Mouse (Mus musculus): ENCODE measurements around the gene Hoxa4. TPM values are rescaled to one million over a fixed set of nuclear protein-coding genes. Genes with fewer than 3 reads are reported as not detected.

Gene Hoxa4
- polyA plus RNA-seq, 2 experiments = 0.14 to 0.26 TPM

DNA sequence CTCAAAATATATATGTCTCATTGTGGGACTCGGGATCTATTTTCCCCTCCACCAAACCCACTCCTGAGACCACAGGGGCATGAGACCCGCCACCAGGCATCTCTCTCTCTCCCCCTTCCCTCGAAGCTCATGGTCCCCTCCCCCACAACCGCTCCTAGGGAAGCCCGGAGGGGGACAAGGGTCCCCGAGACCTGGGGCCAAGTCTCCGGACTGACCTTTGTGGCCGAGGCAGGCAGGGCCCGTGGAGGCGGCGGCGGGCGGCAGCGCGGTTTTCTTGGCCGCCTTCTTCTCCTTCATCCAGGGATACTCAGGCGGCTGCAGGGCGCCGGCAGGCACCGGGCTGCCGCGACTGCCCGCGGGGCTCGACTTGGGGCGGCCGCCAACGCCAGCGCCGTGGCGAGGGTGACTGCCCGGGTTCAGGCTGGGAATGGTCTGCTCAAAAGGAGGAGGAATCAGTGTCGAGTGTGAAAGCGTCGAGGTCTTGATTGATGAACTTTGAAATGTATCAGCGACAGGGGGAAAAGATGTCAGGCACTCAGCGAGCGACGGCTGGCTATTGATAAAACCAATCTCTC is 27.4 kb downstream of the Hoxa4 start:
- Histone ChIP-seq H3K9ac (replicated peaks) (no peak overlapping the region), H3K4me3 (ENCODE audit: insufficient read depth in 1 of 2, low read depth in 2 of 2, low read length in 2 of 2) (peak overlapping the region; percentile 0 to 21; a peak in 2 of 4 replicates), H3K27ac (no peak overlapping the region), H3K4me1 (replicated peaks; ENCODE audit: control insufficient read depth in 2 of 2, insufficient read depth in 2 of 2, low read length in 1 of 2) (no peaks in the 10 kb centered on the region; a peak in 1 of 4 replicates), H3K27me3 (ENCODE audit: control insufficient read depth, insufficient read depth, low read length) (peaks cover 97% of the 10 kb centered on the region), H3K36me3 (replicated peaks; ENCODE audit: control insufficient read depth, insufficient read depth, low read depth) (no peaks in the 10 kb centered on the region), H3K9me3 (ENCODE audit: control insufficient read depth, low read length) (no peaks in the 10 kb centered on the region), H3K4me2 (ENCODE audit: low read depth) (peak overlapping the region; percentile 33)
- ATAC-seq (ENCODE audit: insufficient read depth) = no peak
- WGBS (ENCODE audit: insufficient replicate concordance) = under 1% methylated on average over 39 of the region's 39 CpGs
- DNase-seq (ENCODE audit: low read depth in 3 of 3, low spot score in 3 of 3) = no peak
- TF ChIP-seq EP300 (IDR thresholded peaks at IDR 0.05; ENCODE audit: low read depth) (no peak), CTCF (IDR thresholded peaks at IDR 0.05; ENCODE audit: low read depth) (no peak)

DNA sequence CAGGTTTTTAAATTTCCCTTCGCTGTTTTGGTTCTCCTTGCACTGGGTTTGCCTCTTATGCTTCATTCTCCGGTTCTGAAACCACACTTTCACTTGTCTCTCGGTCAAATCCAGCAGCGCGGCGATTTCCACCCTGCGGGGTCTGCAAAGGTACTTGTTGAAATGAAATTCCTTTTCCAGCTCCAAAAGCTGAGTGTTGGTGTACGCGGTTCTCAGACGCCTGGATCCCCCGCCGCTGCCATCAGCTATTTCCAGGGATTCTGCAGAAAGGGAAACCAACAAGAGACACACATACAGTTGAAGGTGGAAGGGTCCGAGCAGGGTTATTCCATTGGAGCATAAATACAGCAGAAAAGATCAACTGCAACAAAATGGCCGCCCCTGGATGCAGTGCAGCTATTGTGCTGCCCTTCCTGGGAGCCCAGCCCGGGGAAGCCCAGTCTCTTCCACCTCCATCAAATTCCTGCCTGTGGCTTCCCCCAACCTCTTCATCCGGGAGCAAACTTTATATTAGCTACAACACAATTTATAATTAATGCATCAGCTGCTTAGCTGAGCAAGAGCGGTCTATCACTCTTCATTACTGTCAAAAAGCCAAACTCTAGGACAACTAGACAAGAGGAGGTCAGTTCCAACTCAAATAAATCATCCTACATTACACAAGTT is 28.1 kb downstream of the Hoxa4 start:
- ATAC-seq (ENCODE audit: insufficient read depth) = no peak

GRCm38 (mm10) chr6:52162611-52163365 is 28.8 kb downstream of the Hoxa4 start:
- no peaks in the 10 kb centered on the region; a peak in 1 of 4 replicates for H3K4me1 ChIP-seq (replicated peaks; ENCODE audit: control insufficient read depth in 2 of 2, insufficient read depth in 2 of 2, low read length in 1 of 2)
- WGBS (ENCODE audit: insufficient replicate concordance) = 10% methylated on average over 14 of the region's 14 CpGs
- peaks cover 98% of the 10 kb centered on the region for H3K27me3 ChIP-seq (ENCODE audit: control insufficient read depth, insufficient read depth, low read length)
- no peak for TF ChIP-seq CTCF (IDR thresholded peaks at IDR 0.05; ENCODE audit: low read depth)
- no peak for TF ChIP-seq EP300 (IDR thresholded peaks at IDR 0.05; ENCODE audit: low read depth)
- H3K36me3 ChIP-seq (replicated peaks; ENCODE audit: control insufficient read depth, insufficient read depth, low read depth) = no peaks in the 10 kb centered on the region
- peak overlapping the region in 1 of 2 experiments; percentile 9; a peak in 2 of 4 replicates for H3K4me3 ChIP-seq (ENCODE audit: insufficient read depth in 1 of 2, low read depth in 2 of 2, low read length in 2 of 2)
- H3K9ac ChIP-seq (replicated peaks) = no peak overlapping the region
- DNase-seq (ENCODE audit: low read depth in 3 of 3, low spot score in 3 of 3) (no peak), ATAC-seq (ENCODE audit: insufficient read depth) (no peak)
- H3K4me2 ChIP-seq (ENCODE audit: low read depth) = no peak overlapping the region
- H3K27ac ChIP-seq = no peak overlapping the region
- no peaks in the 10 kb centered on the region for H3K9me3 ChIP-seq (ENCODE audit: control insufficient read depth, low read length)

More for the DNA sequence above, 28.1 kb downstream of the Hoxa4 start:
- Histone ChIP-seq H3K4me1 (replicated peaks; ENCODE audit: control insufficient read depth in 2 of 2, insufficient read depth in 2 of 2, low read length in 1 of 2) (no peaks in the 10 kb centered on the region; a peak in 1 of 4 replicates), H3K4me3 (ENCODE audit: insufficient read depth in 1 of 2, low read depth in 2 of 2, low read length in 2 of 2) (no peak overlapping the region; a peak in 1 of 4 replicates), H3K4me2 (ENCODE audit: low read depth) (peak overlapping the region; percentile 18; the same call in 1 of the 2 replicates), H3K9me3 (ENCODE audit: control insufficient read depth, low read length) (no peaks in the 10 kb centered on the region), H3K36me3 (replicated peaks; ENCODE audit: control insufficient read depth, insufficient read depth, low read depth) (no peaks in the 10 kb centered on the region), H3K27ac (no peak overlapping the region), H3K9ac (replicated peaks) (no peak overlapping the region), H3K27me3 (ENCODE audit: control insufficient read depth, insufficient read depth, low read length) (peaks cover 98% of the 10 kb centered on the region)
- TF ChIP-seq EP300 (IDR thresholded peaks at IDR 0.05; ENCODE audit: low read depth) (no peak), CTCF (IDR thresholded peaks at IDR 0.05; ENCODE audit: low read depth) (no peak)
- WGBS (ENCODE audit: insufficient replicate concordance) = 9% methylated on average over 17 of the region's 17 CpGs
- DNase-seq (ENCODE audit: low read depth in 3 of 3, low spot score in 3 of 3) = no peak

DNA sequence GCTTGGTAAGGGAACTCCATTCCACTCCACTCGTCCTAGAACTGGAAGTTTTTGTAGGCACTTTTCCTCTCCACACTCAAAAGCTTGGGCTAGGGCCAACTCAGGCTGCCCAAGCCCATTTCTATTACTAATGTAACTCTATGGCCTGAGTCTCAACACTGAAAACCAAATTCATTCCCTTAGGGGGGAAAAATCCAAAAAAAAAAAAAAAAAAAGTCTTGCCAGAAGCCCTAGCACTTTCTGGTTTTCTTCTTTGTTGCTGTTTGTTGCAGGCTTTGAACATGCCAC is 29.5 kb downstream of the Hoxa4 start:
- DNase-seq (ENCODE audit: low read depth in 3 of 3, low spot score in 3 of 3) (no peak), ATAC-seq (ENCODE audit: insufficient read depth) (no peak)
- H3K9ac ChIP-seq (replicated peaks) = no peak overlapping the region
- no peak overlapping the region for H3K27ac ChIP-seq
- no peaks in the 10 kb centered on the region for H3K9me3 ChIP-seq (ENCODE audit: control insufficient read depth, low read length)
- no peaks in the 10 kb centered on the region; a peak in 1 of 4 replicates for H3K4me1 ChIP-seq (replicated peaks; ENCODE audit: control insufficient read depth in 2 of 2, insufficient read depth in 2 of 2, low read length in 1 of 2)
- H3K4me2 ChIP-seq (ENCODE audit: low read depth) = no peak overlapping the region
- peaks cover 98% of the 10 kb centered on the region for H3K27me3 ChIP-seq (ENCODE audit: control insufficient read depth, insufficient read depth, low read length)
- 32% methylated on average over 1 of the region's 1 CpGs for WGBS (ENCODE audit: insufficient replicate concordance)
- H3K4me3 ChIP-seq (ENCODE audit: insufficient read depth in 1 of 2, low read depth in 2 of 2, low read length in 2 of 2) = no peak overlapping the region
- TF ChIP-seq EP300 (IDR thresholded peaks at IDR 0.05; ENCODE audit: low read depth) (no peak), CTCF (IDR thresholded peaks at IDR 0.05; ENCODE audit: low read depth) (no peak)
- H3K36me3 ChIP-seq (replicated peaks; ENCODE audit: control insufficient read depth, insufficient read depth, low read depth) = no peaks in the 10 kb centered on the region
